Mouse (Mus musculus) forebrain, embryonic 13.5 days (tissue): ENCODE measurements at regions not wholly inside any gene's neighbourhood (a gene's known extent, or its start where the extent isn't known, plus 50 kb on each side); places are given as distances from the start of the nearest gene placed in this dataset.

ENCODE experiments used
- ATAC-seq: fragments of 200-750 bp; cut with Nextera tagmentation; 2 replicates; pipeline ENCODE4 v1.8.0; 2017
- H3K27ac ChIP-seq: fragments of 300-500 bp; sonication (generic); 2 replicates; pipeline ENCODE4 v1.5.1; 2015; ENCODE audit warnings: inconsistent platforms, mild to moderate bottlenecking, moderate library complexity
- H3K27me3 ChIP-seq: fragments of 300-500 bp; sonication (generic); 2 replicates; pipeline ENCODE4 v1.6.1; 2015; ENCODE audit warnings: mild to moderate bottlenecking, inconsistent platforms
- H3K36me3 ChIP-seq: fragments of 300-500 bp; sonication (generic); 2 replicates; pipeline ENCODE4 v1.6.1; 2015; ENCODE audit warnings: mild to moderate bottlenecking, inconsistent platforms; ENCODE audit not compliant: poor library complexity, severe bottlenecking
- H3K4me1 ChIP-seq: fragments of 300-500 bp; sonication (generic); 2 replicates; pipeline ENCODE4 v1.6.1; 2015; ENCODE audit warnings: inconsistent platforms
- H3K4me2 ChIP-seq: fragments of 300-500 bp; sonication (generic); 2 replicates; pipeline ENCODE4 v1.6.1; 2015; ENCODE audit warnings: inconsistent platforms, mild to moderate bottlenecking, moderate library complexity
- H3K4me3 ChIP-seq: fragments of 300-500 bp; sonication (generic); 2 replicates; pipeline ENCODE4 v1.5.1; 2015; ENCODE audit warnings: mild to moderate bottlenecking, inconsistent platforms
- H3K9ac ChIP-seq: fragments of 300-500 bp; sonication (generic); 2 replicates; pipeline ENCODE4 v1.6.1; 2015; ENCODE audit warnings: mild to moderate bottlenecking, inconsistent platforms
- H3K9me3 ChIP-seq: fragments of 300-500 bp; sonication (generic); replicated peaks from 2 replicates; pipeline ENCODE4 v1.6.1; 2016; ENCODE audit warnings: inconsistent platforms
- WGBS: fragments of 180-500 bp; shearing (Covaris S2); methylation state at CpG from one replicate; pipeline ENCODE4 v1.1.7; 2015; 5-methylcytosine and 5-hydroxymethylcytosine counted together

DNA sequence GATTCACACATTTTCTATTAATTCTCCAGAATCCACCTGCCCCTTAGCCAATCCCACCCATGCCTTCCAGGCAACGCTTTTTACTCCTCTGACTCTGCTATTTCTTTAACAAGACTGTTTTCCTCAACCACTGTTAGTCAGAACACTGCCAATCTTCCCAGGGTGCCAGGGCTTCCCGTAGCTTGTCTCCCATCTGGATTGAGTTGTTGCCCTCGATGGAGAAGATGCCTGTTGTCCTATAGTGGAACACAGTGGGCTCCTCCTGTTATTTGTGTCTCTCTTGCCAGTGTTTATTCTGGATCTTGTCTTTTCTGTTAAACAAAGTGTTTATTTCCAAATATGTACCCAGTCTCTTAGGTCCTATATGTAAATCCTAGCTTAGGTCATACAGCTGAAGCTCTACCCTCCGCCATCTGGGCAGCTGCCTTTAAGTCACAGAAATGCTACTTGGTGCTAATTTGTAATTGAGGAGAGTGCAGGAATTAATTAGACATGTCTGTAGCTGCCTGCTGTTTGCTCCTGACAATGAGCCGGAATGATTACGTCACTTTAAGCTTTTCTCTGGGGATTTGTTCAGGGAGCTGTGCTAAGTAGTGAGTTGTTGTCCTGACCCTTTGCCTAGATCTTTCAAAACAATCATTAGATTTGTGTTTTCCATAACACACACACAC is 115.3 kb upstream of the Xpo1 start:
- ATAC-seq = peak; percentile 95
- 11% methylated on average over 6 of the region's 6 CpGs for WGBS
- Histone ChIP-seq H3K4me2 (peak overlapping the region; percentile 27), H3K9ac (no peak overlapping the region), H3K36me3 (no peaks in the 10 kb centered on the region), H3K9me3 (no peaks in the 10 kb centered on the region), H3K27ac (peak overlapping the region; percentile 75), H3K27me3 (peaks cover 12% of the 10 kb centered on the region), H3K4me3 (no peak overlapping the region), H3K4me1 (peaks cover 18% of the 10 kb centered on the region)

DNA sequence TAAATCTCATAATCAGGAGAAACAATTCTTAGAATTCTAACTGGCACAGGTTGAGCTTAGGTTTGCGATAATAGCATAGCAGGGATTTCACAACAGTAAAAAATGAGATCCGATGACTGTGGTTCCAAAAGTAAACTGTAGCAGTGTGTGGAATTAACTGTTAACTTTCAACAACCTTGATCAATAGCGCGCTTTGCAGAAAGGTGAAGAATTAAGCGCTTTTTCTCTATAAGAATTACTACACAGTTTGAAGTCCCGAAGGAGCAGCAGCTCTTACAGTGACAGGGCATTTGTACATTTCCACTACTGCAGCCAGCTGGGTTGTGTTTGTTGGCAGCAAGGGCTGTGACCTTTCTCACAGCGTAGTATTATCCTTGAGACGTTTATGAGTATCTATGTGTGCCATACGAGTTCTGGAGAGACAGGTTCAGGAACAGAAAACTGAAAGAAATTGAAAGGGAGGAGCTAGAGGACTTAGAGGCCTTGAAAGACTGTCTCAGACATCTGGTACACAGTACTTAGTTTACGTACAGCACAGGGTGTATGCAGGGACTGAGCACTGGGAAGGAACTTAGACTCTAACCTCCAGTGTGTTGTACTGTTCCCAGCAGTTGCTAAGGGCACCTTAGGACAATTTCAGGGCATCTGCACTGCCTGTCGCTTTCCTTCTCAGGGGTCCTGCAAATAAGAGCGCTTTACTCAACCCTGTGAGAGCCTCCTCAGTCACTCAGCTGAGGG is 114.6 kb upstream of the Xpo1 start:
- no peak overlapping the region for H3K27ac ChIP-seq

DNA sequence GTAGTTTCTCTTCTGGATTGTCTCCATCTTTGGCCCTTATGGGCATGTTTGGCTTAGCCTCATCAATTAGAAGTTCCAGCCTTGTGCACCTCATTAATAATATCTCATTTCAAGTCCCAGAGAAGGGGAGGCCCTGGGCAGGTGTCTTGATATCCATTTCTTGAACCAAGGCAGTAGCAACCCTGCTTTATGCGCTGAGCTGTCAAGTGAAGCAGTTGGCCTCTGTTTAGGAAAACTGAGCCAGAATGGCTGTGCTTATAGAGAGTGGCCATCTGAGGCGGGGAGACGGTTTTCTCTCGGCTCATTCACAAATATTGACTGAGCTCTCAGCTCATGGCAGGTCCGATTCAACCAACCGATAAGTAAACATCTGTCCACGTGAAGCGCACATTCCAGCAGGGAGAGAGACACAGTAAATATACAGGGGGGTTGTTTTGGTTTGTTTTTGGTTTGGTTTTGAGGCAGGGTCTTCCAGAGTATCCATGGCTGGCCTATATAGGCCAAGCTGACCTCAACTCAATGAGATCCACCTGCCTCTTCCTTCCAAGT is 107.7 kb upstream of the Xpo1 start:
- no peaks in the 10 kb centered on the region for H3K4me1 ChIP-seq
- 89% methylated on average over 8 of the region's 8 CpGs for WGBS
- no peak for ATAC-seq
- no peak overlapping the region for H3K27ac ChIP-seq
- H3K4me3 ChIP-seq = no peak overlapping the region
- H3K9me3 ChIP-seq = no peaks in the 10 kb centered on the region
- no peak overlapping the region for H3K4me2 ChIP-seq
- H3K27me3 ChIP-seq = no peaks in the 10 kb centered on the region
- no peaks in the 10 kb centered on the region for H3K36me3 ChIP-seq
- no peak overlapping the region for H3K9ac ChIP-seq

More for the DNA sequence above, 114.6 kb upstream of the Xpo1 start:
- Histone ChIP-seq H3K4me3 (no peak overlapping the region), H3K4me1 (peaks cover 18% of the 10 kb centered on the region), H3K27me3 (peaks cover 12% of the 10 kb centered on the region), H3K4me2 (peak overlapping the region; percentile 27), H3K36me3 (no peaks in the 10 kb centered on the region), H3K9ac (no peak overlapping the region), H3K9me3 (no peaks in the 10 kb centered on the region)
- ATAC-seq = peak; percentile 55
- 35% methylated on average over 12 of the region's 12 CpGs for WGBS

DNA sequence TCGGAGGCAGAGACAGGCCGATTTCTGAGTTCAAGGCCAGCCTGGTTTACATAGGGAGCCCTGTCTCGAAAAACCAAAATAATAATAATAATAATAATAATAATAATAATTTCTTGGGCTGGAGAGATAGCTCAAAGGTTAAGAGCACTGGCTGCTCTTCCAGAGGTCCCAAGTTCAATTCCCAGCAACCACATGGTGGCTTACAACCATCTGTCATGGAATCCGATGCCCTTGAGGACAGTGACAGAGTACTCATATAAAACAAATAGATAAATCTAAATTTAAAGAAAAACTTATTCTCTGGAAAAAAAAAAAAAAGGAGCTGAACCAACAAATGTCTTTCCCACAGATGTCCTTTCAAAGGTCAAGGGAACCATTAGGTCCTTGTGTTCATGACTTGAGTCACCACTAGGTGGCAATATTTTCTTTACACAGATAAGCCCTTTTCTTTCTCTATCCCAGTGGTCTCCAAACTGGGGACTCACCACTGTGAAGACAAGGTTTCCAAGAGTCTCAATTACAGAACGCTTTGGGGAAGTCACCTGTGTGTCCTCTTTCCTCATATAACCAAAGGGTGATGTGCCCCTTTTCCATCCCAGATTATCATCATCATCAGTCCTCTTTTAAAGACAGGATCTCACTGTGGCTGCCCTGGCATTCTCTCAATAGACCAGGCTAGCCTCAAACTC is 106.1 kb upstream of the Xpo1 start:
- no peaks in the 10 kb centered on the region for H3K27me3 ChIP-seq
- H3K4me1 ChIP-seq = no peaks in the 10 kb centered on the region
- H3K4me3 ChIP-seq = no peak overlapping the region
- H3K27ac ChIP-seq = no peak overlapping the region
- no peak overlapping the region for H3K4me2 ChIP-seq
- H3K9me3 ChIP-seq = no peaks in the 10 kb centered on the region
- 70% methylated on average over 5 of the region's 5 CpGs for WGBS
- H3K36me3 ChIP-seq = no peaks in the 10 kb centered on the region
- ATAC-seq = peak; percentile 80
- no peak overlapping the region for H3K9ac ChIP-seq

DNA sequence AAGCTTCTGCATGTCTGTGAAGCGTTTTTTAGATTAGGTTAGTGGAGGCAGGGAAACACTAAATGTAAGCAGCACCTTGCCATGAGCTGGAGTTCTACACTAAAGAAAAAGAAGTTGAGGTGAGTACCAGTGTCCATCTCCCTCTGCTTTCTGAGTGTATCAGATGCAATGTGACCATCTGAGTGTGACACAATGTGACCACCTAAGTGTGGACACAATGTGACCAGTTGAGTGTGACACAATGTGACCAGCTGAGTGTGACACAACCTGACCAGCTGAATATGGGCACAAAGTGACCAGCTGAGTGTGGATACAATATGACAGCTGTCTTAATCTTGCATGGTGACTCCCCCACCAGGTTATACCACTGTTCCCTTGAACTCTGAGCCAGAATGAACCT is 101.0 kb upstream of the Xpo1 start:
- no peak overlapping the region for H3K4me2 ChIP-seq
- no peaks in the 10 kb centered on the region for H3K27me3 ChIP-seq
- H3K4me1 ChIP-seq = no peaks in the 10 kb centered on the region
- no peaks in the 10 kb centered on the region for H3K9me3 ChIP-seq
- H3K4me3 ChIP-seq = no peak overlapping the region
- no peak for ATAC-seq
- no peak overlapping the region for H3K27ac ChIP-seq
- no peak overlapping the region for H3K9ac ChIP-seq
- no peaks in the 10 kb centered on the region for H3K36me3 ChIP-seq
- WGBS = 43% methylated on average over 1 of the region's 1 CpGs

DNA sequence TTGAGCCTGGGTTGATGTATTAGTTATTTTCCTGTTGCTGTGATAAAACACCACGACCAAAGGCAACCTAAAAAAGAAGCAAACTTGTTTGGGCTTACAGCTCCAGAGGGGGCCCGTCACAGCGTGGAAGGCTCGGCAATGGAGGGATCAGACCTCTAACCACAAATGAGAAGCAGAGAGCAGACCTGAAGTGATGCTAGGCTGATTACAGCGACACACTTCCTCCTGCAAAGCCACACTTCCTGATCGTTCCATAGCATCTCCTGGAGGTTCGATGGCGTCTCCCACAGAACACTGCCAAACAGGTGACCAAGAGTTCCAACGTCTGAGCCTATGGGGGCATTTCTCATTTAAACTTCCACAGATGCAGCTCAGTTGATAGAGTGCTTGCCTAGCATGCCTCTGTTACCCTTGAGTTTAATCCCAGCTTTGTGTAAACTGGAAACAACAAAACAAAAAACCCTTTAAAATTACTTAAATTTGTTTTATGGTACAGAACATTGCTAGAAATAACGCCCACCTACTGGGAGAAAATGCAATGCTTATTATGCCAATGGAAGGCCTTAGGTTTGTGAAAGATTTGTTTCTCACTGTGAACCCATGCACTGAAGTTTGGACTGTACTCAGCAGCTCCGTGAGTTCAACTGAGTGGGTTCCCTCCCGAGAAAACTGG is 87.2 kb upstream of the Xpo1 start:
- no peak for ATAC-seq
- Histone ChIP-seq H3K9ac (no peak overlapping the region), H3K4me2 (no peak overlapping the region), H3K9me3 (no peaks in the 10 kb centered on the region), H3K4me3 (no peak overlapping the region), H3K4me1 (no peaks in the 10 kb centered on the region), H3K27me3 (no peaks in the 10 kb centered on the region), H3K27ac (no peak overlapping the region), H3K36me3 (no peaks in the 10 kb centered on the region)
- 84% methylated on average over 12 of the region's 12 CpGs for WGBS

DNA sequence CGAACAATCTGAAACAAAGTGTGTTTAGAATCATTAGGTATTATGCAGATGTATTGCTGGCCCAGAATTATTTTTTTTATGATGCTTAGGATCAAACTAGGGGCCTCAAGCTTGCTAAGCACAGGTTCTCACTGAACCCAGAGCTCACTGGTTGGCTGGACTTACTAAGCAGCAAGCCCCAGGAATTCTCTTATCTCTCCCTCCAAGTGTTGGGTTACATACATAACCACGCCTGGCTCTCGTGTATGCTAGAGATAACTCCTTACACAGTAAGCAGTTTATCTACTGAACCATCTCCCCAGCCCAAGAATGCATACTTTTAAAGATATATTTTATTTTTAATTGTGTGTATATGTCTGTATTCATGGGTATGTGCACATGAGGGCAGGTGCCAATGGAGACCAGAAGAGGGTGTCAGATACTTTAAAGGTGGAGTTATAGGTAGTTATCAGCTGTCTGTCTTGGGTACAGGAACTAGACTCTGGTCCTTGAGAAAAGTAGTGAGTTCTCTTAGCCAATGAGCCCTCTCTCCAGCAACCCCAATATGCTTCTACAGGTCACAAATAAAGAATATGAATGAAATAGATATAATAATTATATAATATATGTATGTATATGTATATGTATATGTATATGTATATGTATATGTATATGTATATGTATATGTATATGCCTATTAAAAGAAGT is 86.0 kb upstream of the Xpo1 start:
- H3K9me3 ChIP-seq = no peaks in the 10 kb centered on the region
- no peak overlapping the region for H3K4me3 ChIP-seq
- H3K27me3 ChIP-seq = no peaks in the 10 kb centered on the region
- H3K36me3 ChIP-seq = no peaks in the 10 kb centered on the region
- no peak for ATAC-seq
- no peak overlapping the region for H3K27ac ChIP-seq
- H3K4me2 ChIP-seq = no peak overlapping the region
- no peaks in the 10 kb centered on the region for H3K4me1 ChIP-seq
- WGBS = 90% methylated on average over 3 of the region's 3 CpGs
- H3K9ac ChIP-seq = no peak overlapping the region

DNA sequence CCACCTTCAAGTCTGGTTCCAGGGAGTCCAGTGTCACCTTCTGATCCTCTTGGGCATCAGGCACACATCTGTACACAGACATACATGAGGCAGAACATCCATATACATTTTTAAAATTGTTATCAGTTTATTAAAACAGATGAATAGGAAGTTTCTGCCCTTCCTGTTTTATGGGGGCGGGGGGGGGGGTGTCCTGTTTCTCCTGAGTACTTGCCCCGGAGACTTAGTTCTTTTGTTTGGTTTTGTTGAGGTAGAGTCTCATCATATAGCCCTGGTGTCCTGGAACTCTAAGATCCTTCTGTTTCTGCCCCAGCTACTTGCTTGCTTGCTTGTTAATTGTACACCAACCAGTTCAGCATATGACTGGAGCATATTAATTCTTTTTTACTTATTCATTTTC is 85.0 kb upstream of the Xpo1 start:
- Histone ChIP-seq H3K9me3 (no peaks in the 10 kb centered on the region), H3K9ac (no peak overlapping the region), H3K4me1 (no peaks in the 10 kb centered on the region), H3K27me3 (no peaks in the 10 kb centered on the region), H3K36me3 (no peaks in the 10 kb centered on the region), H3K4me3 (no peak overlapping the region), H3K27ac (no peak overlapping the region), H3K4me2 (no peak overlapping the region)
- ATAC-seq = no peak
- WGBS = 62% methylated on average over 2 of the region's 2 CpGs

DNA sequence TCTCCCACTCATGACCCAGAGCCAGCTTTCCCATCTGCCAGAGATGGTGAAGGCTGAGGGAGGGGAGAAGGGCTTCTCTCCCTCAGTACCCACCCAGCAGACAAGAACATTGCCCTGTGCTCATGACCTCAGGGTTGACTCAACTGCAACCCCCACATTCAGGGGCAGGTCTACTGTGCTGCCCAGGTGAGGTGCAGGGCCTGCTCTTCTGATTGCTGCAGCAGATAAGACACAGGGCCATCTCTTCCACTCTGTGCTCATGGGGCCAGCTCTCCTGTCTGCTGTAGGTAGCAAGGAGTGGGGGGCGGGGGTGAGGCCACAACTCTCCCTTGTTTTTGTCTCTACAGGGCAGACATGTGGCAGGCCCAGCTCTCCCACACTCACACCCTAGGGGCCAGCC is 84.1 kb upstream of the Xpo1 start:
- H3K27me3 ChIP-seq = no peaks in the 10 kb centered on the region
- no peaks in the 10 kb centered on the region for H3K9me3 ChIP-seq
- H3K4me1 ChIP-seq = no peaks in the 10 kb centered on the region
- H3K27ac ChIP-seq = no peak overlapping the region
- WGBS = 90% methylated on average over 1 of the region's 1 CpGs
- no peaks in the 10 kb centered on the region for H3K36me3 ChIP-seq
- no peak overlapping the region for H3K4me3 ChIP-seq
- no peak for ATAC-seq
- H3K4me2 ChIP-seq = no peak overlapping the region
- H3K9ac ChIP-seq = no peak overlapping the region

DNA sequence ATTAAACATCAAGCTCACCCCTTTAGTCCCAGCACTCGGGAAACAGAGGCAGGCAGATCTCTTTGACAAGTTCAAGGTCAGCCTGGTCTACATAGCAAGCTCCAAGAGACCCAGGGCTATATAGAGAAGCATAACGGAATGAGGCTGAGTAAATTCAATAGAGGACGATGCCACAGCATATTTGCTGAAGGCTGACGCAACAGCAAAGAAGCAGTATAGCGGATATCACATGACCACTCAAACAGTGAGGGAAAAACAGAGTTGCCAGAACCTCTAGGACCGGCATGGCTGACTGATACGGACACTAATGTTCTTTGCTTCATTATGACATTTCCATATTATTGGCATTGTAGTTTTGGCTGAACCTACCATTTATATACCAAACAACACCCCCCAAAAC is 74.2 kb upstream of the Xpo1 start:
- peaks cover 5% of the 10 kb centered on the region; the same call in 1 of the 2 replicates for H3K9me3 ChIP-seq
- H3K4me3 ChIP-seq = no peak overlapping the region
- H3K9ac ChIP-seq = no peak overlapping the region
- no peaks in the 10 kb centered on the region for H3K36me3 ChIP-seq
- 87% methylated on average over 7 of the region's 7 CpGs for WGBS
- no peaks in the 10 kb centered on the region for H3K4me1 ChIP-seq
- H3K27me3 ChIP-seq = no peaks in the 10 kb centered on the region
- H3K27ac ChIP-seq = no peak overlapping the region
- ATAC-seq = no peak
- H3K4me2 ChIP-seq = no peak overlapping the region

DNA sequence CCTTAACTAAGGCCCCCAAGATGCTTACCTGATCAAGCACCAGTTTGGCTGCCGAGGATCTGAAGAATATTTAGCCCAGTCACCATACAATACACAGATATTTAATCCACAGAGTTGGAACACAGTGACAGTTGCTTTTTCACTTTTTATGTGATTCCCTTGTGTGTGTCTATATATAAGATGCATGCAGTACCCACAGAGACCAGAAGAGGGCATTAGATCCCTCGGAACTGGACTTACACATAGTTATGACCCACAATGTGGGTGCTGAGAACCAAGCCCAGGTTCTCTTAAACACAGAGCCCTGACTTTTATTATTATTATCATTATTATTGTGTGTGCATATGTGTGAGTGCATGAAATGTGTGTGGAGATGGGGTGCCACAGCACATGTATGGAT is 70.6 kb upstream of the Xpo1 start:
- Histone ChIP-seq H3K36me3 (no peaks in the 10 kb centered on the region), H3K9ac (no peak overlapping the region), H3K4me1 (no peaks in the 10 kb centered on the region), H3K9me3 (peaks cover 5% of the 10 kb centered on the region; the same call in 1 of the 2 replicates), H3K4me3 (no peak overlapping the region), H3K27ac (no peak overlapping the region), H3K27me3 (no peaks in the 10 kb centered on the region), H3K4me2 (no peak overlapping the region)
- ATAC-seq = no peak
- WGBS = 85% methylated on average over 2 of the region's 2 CpGs
